Mouse (Mus musculus) testis, adult 2 months (tissue): ENCODE data around the gene Tdrkh.

Source experiments
- CTCF ChIP-seq: fragments of 200-500 bp; IDR thresholded peaks from 2 replicates; pipeline ENCODE4 v1.5.1; 2012; ENCODE audit warnings: low read depth, mild to moderate bottlenecking, inconsistent platforms, low read length, moderate library complexity; ENCODE audit not compliant: control insufficient read depth, insufficient read depth, insufficient replicate concordance
- POLR2A ChIP-seq: fragments of 200-500 bp; IDR thresholded peaks from 2 replicates; pipeline ENCODE4 v1.6.1; 2012; ENCODE audit warnings: low read depth, mild to moderate bottlenecking, inconsistent platforms, low read length, moderate library complexity; ENCODE audit not compliant: control insufficient read depth

GRCm38 (mm10) chr3:94366761-94367160 is 46.3 kb upstream of the Tdrkh start:
- peak; percentile 76; the same call in 1 of the 2 replicates for TF ChIP-seq CTCF
- TF ChIP-seq POLR2A: no peak
